Mouse (Mus musculus): ENCODE measurements around the gene Fgf7. TPM values are rescaled to one million over a fixed set of nuclear protein-coding genes. Genes with fewer than 3 reads are reported as not detected.

The Fgf7 gene
- polyA plus RNA-seq, 1 experiment: not detected

DNA sequence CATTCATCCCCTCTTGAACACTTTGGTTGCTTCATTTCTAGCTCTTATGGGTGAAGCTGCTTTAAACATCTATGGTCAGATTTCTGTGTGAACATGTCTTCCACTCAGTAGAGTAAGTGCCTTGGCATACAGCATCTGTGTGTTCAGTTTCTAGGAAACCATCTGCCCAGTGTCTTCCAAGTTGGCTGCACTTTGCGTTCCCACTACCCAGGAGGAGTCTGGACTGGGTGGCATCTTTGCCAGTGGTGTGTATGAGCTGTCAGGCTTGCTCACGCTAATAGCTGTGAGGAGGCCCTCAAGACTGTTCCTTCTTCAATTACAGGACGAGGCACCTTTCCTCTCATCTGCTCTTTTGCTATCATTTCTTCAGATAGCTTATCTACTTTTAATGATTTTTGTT, 49.9 kb downstream of the Fgf7 start:
- Histone ChIP-seq H3K36me3 (replicated peaks; ENCODE audit: low read length) (no peaks in the 10 kb centered on the region), H3K27me3 (replicated peaks) (peaks cover 5% of the 10 kb centered on the region), H3K9me3 (no peaks in the 10 kb centered on the region), H3K4me1 (no peaks in the 10 kb centered on the region), H3K4me3 (replicated peaks) (no peak overlapping the region)
- no peak for TF ChIP-seq GATA1 (IDR thresholded peaks at IDR 0.05; ENCODE audit: borderline replicate concordance, low read length)
- TF ChIP-seq FLI1 (IDR thresholded peaks at IDR 0.05; ENCODE audit: low read length): no peak

DNA sequence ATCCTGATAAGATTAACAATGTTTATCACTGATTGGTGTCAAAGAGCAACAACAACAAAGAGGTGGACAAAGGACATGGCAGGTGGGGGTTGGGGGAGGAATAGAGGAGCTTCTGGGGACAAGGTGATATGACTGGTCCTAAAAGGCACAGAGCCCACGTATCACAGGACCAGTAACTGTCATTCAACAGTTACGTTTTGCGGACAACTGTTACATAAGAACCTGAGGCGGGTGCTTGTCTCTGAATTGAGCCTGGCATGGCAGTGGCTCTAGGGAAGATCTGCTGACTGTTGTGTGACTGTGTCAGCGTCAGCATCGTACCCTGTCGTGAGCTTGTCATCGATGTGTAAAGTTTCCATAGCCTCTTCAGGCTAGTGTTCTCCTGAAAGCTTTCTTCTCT, 51.7 kb downstream of the Fgf7 start:
- Histone ChIP-seq H3K27me3 (replicated peaks) (peaks cover 5% of the 10 kb centered on the region), H3K9me3 (no peaks in the 10 kb centered on the region), H3K4me1 (no peaks in the 10 kb centered on the region), H3K36me3 (replicated peaks; ENCODE audit: low read length) (no peaks in the 10 kb centered on the region), H3K4me3 (replicated peaks) (no peak overlapping the region)
- no peak for TF ChIP-seq FLI1 (IDR thresholded peaks at IDR 0.05; ENCODE audit: low read length)
- no peak for TF ChIP-seq GATA1 (IDR thresholded peaks at IDR 0.05; ENCODE audit: borderline replicate concordance, low read length)

- Histone ChIP-seq H3K4me1 (no peaks in the 10 kb centered on the region), H3K27me3 (replicated peaks) (peaks cover 8% of the 10 kb centered on the region)
Measured at GRCm38 (mm10) chr2:126090432-126090831, 56.0 kb downstream of the Fgf7 start.

GRCm38 (mm10) chr2:126094616-126095015, 60.2 kb downstream of the Fgf7 start:
- H3K36me3 ChIP-seq (replicated peaks; ENCODE audit: low read length): no peaks in the 10 kb centered on the region
- H3K27me3 ChIP-seq (replicated peaks): peaks cover 9% of the 10 kb centered on the region
- no peak overlapping the region for H3K4me3 ChIP-seq (replicated peaks)
- no peaks in the 10 kb centered on the region for H3K4me1 ChIP-seq
- no peak for TF ChIP-seq FLI1 (IDR thresholded peaks at IDR 0.05; ENCODE audit: low read length)
- TF ChIP-seq GATA1 (IDR thresholded peaks at IDR 0.05; ENCODE audit: borderline replicate concordance, low read length): no peak
- no peaks in the 10 kb centered on the region for H3K9me3 ChIP-seq

More at GRCm38 (mm10) chr2:126090432-126090831, 56.0 kb downstream of the Fgf7 start:
- Histone ChIP-seq H3K36me3 (replicated peaks; ENCODE audit: low read length) (no peaks in the 10 kb centered on the region), H3K4me3 (replicated peaks) (no peak overlapping the region), H3K9me3 (no peaks in the 10 kb centered on the region)
- TF ChIP-seq GATA1 (IDR thresholded peaks at IDR 0.05; ENCODE audit: borderline replicate concordance, low read length) (no peak), FLI1 (IDR thresholded peaks at IDR 0.05; ENCODE audit: low read length) (no peak)

Other genes with a start within 250 kb of the Fgf7 start
- gene Galk2, start 175.5 kb upstream of the Fgf7 start, polyA plus RNA-seq (2012; ENCODE audit: insufficient read depth, low replicate concordance): 3.0 and 5.8 TPM in 2 replicates
- gene Cops2, start 175.5 kb upstream of the Fgf7 start, polyA plus RNA-seq (2012; ENCODE audit: insufficient read depth, low replicate concordance): 2.3 TPM in 1 of 2 replicates, not detected in the other
- not detected in 2 replicates for gene Fam227b, start 117.3 kb downstream of the Fgf7 start, polyA plus RNA-seq (2012; ENCODE audit: insufficient read depth, low replicate concordance)
- 0.57 TPM in 1 of 2 replicates, not detected in the other for gene Dtwd1, start 117.5 kb downstream of the Fgf7 start, polyA plus RNA-seq (2012; ENCODE audit: insufficient read depth, low replicate concordance)
- gene Gm17555, start 180.4 kb downstream of the Fgf7 start, polyA plus RNA-seq (2012; ENCODE audit: insufficient read depth, low replicate concordance): not detected in 2 replicates

Measured in megakaryocyte, embryonic 14.5 days (primary cell).